Mouse (Mus musculus) megakaryocyte, embryonic 14.5 days (primary cell): Measurements from ENCODE around the gene Spata2.

Source experiments
- FLI1 ChIP-seq: IDR thresholded peaks from 2 replicates; pipeline ENCODE4 v1.6.1; 2012; ENCODE audit warnings: low read length, inconsistent platforms, mixed read lengths
- GATA1 ChIP-seq: IDR thresholded peaks from 3 replicates; pipeline ENCODE4 v1.6.1; 2012; ENCODE audit warnings: mixed read lengths, low read length, inconsistent platforms, borderline replicate concordance

DNA sequence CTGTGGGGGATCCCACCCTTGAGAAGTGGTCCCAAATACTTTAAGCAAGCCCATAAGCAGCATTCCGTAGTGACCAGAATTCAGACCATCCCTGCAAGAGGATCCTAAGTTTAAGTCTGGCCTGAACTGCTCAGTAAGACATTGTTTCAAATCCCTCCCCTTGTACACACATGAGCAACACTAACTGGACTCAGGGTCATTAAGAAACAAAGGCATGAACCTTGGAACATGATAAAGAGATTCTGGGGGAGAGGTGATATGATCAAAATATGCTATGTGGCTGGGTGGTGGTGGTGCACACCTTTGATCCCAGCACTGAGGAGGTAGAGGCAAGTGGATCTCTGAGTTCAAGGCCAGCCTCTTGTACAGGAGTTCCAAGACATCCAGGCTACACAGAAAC, 13.2 kb downstream of the Spata2 start:
- TF ChIP-seq FLI1 (no peak), GATA1 (no peak)
